Mouse (Mus musculus) forebrain, embryonic 13.5 days (tissue): Measurements from ENCODE around the gene Anapc1. TPM values are rescaled to one million over a fixed set of nuclear protein-coding genes. Genes with fewer than 3 reads are reported as not detected.
A peak's percentile ranks its signal among the peaks of the same experiment; 100 is the strongest.

Experiments used
- ATAC-seq: fragments of 200-750 bp; cut with Nextera tagmentation; 2 replicates; pipeline ENCODE4 v1.8.0; 2017
- H3K27ac ChIP-seq: fragments of 300-500 bp; sonication (generic); 2 replicates; pipeline ENCODE4 v1.5.1; 2015; ENCODE audit warnings: inconsistent platforms, mild to moderate bottlenecking, moderate library complexity
- H3K27me3 ChIP-seq: fragments of 300-500 bp; sonication (generic); 2 replicates; pipeline ENCODE4 v1.6.1; 2015; ENCODE audit warnings: mild to moderate bottlenecking, inconsistent platforms
- H3K36me3 ChIP-seq: fragments of 300-500 bp; sonication (generic); 2 replicates; pipeline ENCODE4 v1.6.1; 2015; ENCODE audit warnings: mild to moderate bottlenecking, inconsistent platforms; ENCODE audit not compliant: poor library complexity, severe bottlenecking
- H3K4me1 ChIP-seq: fragments of 300-500 bp; sonication (generic); 2 replicates; pipeline ENCODE4 v1.6.1; 2015; ENCODE audit warnings: inconsistent platforms
- H3K4me2 ChIP-seq: fragments of 300-500 bp; sonication (generic); 2 replicates; pipeline ENCODE4 v1.6.1; 2015; ENCODE audit warnings: inconsistent platforms, mild to moderate bottlenecking, moderate library complexity
- H3K4me3 ChIP-seq: fragments of 300-500 bp; sonication (generic); 2 replicates; pipeline ENCODE4 v1.5.1; 2015; ENCODE audit warnings: mild to moderate bottlenecking, inconsistent platforms
- H3K9ac ChIP-seq: fragments of 300-500 bp; sonication (generic); 2 replicates; pipeline ENCODE4 v1.6.1; 2015; ENCODE audit warnings: mild to moderate bottlenecking, inconsistent platforms
- H3K9me3 ChIP-seq: fragments of 300-500 bp; sonication (generic); replicated peaks from 2 replicates; pipeline ENCODE4 v1.6.1; 2016; ENCODE audit warnings: inconsistent platforms
- WGBS: fragments of 180-500 bp; shearing (Covaris S2); methylation state at CpG from one replicate; pipeline ENCODE4 v1.1.7; 2015; 5-methylcytosine and 5-hydroxymethylcytosine counted together
- polyA plus RNA-seq: library from polyadenylated mRNA; unstranded; fragments of >200 nt; fragmentation: Nextera tagmentation; extraction: Ambion mirVana; gene quantifications from 2 replicates; pipeline ENCODE4 v1.2.1, GENCODE M21; 2015

Gene Anapc1
- polyA plus RNA-seq, 1 experiment from 2014 or later = 57.5 TPM

GRCm38 (mm10) chr2:128601534-128601933 lies 85.7 kb downstream of the Anapc1 start:
- Histone ChIP-seq H3K4me2 (no peak overlapping the region), H3K27ac (no peak overlapping the region), H3K9me3 (0 out of 2 replicates have a peak, but pooled peaks cover under 1% of the 10 kb centered on the region), H3K27me3 (no peaks in the 10 kb centered on the region), H3K36me3 (no peaks in the 10 kb centered on the region), H3K4me1 (no peaks in the 10 kb centered on the region), H3K9ac (no peak overlapping the region), H3K4me3 (no peak overlapping the region)
- 21% methylated on average over 2 of the region's 2 CpGs for WGBS
- no peak for ATAC-seq

GRCm38 (mm10) chr2:128592301-128592700 lies 94.9 kb downstream of the Anapc1 start:
- no peak overlapping the region for H3K4me2 ChIP-seq
- H3K9me3 ChIP-seq = no peaks in the 10 kb centered on the region
- no peaks in the 10 kb centered on the region for H3K36me3 ChIP-seq
- ATAC-seq = no peak
- H3K27me3 ChIP-seq = no peaks in the 10 kb centered on the region
- no peak overlapping the region for H3K9ac ChIP-seq
- no peak overlapping the region for H3K27ac ChIP-seq
- H3K4me1 ChIP-seq = no peaks in the 10 kb centered on the region
- H3K4me3 ChIP-seq = no peak overlapping the region
- 92% methylated on average over 7 of the region's 7 CpGs for WGBS

GRCm38 (mm10) chr2:128590909-128591308 lies 96.3 kb downstream of the Anapc1 start, which contains the start of gene Spdye4c:
TSS of gene Spdye4c (plus strand) at chr2:128591209.
- Histone ChIP-seq H3K4me1 (no peaks in the 10 kb centered on the region), H3K9ac (no peak within 1 kb of the TSS), H3K4me2 (no peak within 1 kb of the TSS), H3K9me3 (no peaks in the 10 kb centered on the region), H3K4me3 (no peak within 1 kb of the TSS), H3K36me3 (no peaks in the 10 kb centered on the region), H3K27me3 (no peaks in the 10 kb centered on the region), H3K27ac (no peak within 1 kb of the TSS)
- 96% methylated on average over 3 of the region's 3 CpGs for WGBS
- ATAC-seq = no peak

- Histone ChIP-seq H3K4me1 (no peaks in the 10 kb centered on the region), H3K9ac (no peak overlapping the region), H3K4me2 (no peak overlapping the region), H3K9me3 (no peaks in the 10 kb centered on the region), H3K36me3 (no peaks in the 10 kb centered on the region), H3K27me3 (no peaks in the 10 kb centered on the region), H3K27ac (no peak overlapping the region), H3K4me3 (no peak overlapping the region)
- WGBS = 87% methylated on average over 5 of the region's 5 CpGs
- ATAC-seq = no peak
These were observed 104.3 kb downstream of the Anapc1 start for GRCm38 (mm10) chr2:128582881-128583280.

- H3K9me3 ChIP-seq = no peaks in the 10 kb centered on the region
- no peaks in the 10 kb centered on the region for H3K4me1 ChIP-seq
- no peak overlapping the region for H3K4me3 ChIP-seq
- no peaks in the 10 kb centered on the region for H3K27me3 ChIP-seq
- H3K4me2 ChIP-seq = no peak overlapping the region
- no peaks in the 10 kb centered on the region for H3K36me3 ChIP-seq
- no peak overlapping the region for H3K27ac ChIP-seq
- ATAC-seq = peak; percentile 71; the same call in 1 of the 2 replicates
- H3K9ac ChIP-seq = no peak overlapping the region
- 54% methylated on average over 16 of the region's 16 CpGs for WGBS
These were observed 114.2 kb downstream of the Anapc1 start for GRCm38 (mm10) chr2:128572726-128573624.

- no peaks in the 10 kb centered on the region for H3K9me3 ChIP-seq
- no peak for ATAC-seq
- WGBS = 83% methylated on average over 4 of the region's 4 CpGs
- H3K36me3 ChIP-seq = no peaks in the 10 kb centered on the region
- no peaks in the 10 kb centered on the region for H3K27me3 ChIP-seq
- no peak overlapping the region for H3K9ac ChIP-seq
- no peak overlapping the region for H3K27ac ChIP-seq
- H3K4me3 ChIP-seq = no peak overlapping the region
- H3K4me2 ChIP-seq = no peak overlapping the region
- H3K4me1 ChIP-seq = no peaks in the 10 kb centered on the region
These were observed 116.2 kb downstream of the Anapc1 start for GRCm38 (mm10) chr2:128571001-128571400.

- Histone ChIP-seq H3K27me3 (no peaks in the 10 kb centered on the region), H3K9me3 (no peaks in the 10 kb centered on the region), H3K36me3 (no peaks in the 10 kb centered on the region), H3K9ac (no peak overlapping the region), H3K4me3 (no peak overlapping the region), H3K4me2 (no peak overlapping the region), H3K27ac (no peak overlapping the region), H3K4me1 (no peaks in the 10 kb centered on the region)
- ATAC-seq = no peak
- 86% methylated on average over 4 of the region's 4 CpGs for WGBS
These were observed 118.7 kb downstream of the Anapc1 start for GRCm38 (mm10) chr2:128568490-128568889.

- no peaks in the 10 kb centered on the region for H3K27me3 ChIP-seq
- no peaks in the 10 kb centered on the region for H3K4me1 ChIP-seq
- WGBS = 85% methylated on average over 6 of the region's 6 CpGs
- H3K4me2 ChIP-seq = no peak overlapping the region
- H3K27ac ChIP-seq = no peak overlapping the region
- no peaks in the 10 kb centered on the region for H3K9me3 ChIP-seq
- no peak overlapping the region for H3K4me3 ChIP-seq
- H3K9ac ChIP-seq = no peak overlapping the region
- no peaks in the 10 kb centered on the region for H3K36me3 ChIP-seq
- ATAC-seq = no peak
These were observed 119.2 kb downstream of the Anapc1 start for GRCm38 (mm10) chr2:128568018-128568417.

- Histone ChIP-seq H3K27ac (no peak overlapping the region), H3K36me3 (no peaks in the 10 kb centered on the region), H3K9ac (no peak overlapping the region), H3K4me3 (no peak overlapping the region), H3K4me2 (no peak overlapping the region), H3K27me3 (no peaks in the 10 kb centered on the region), H3K9me3 (no peaks in the 10 kb centered on the region), H3K4me1 (no peaks in the 10 kb centered on the region)
- ATAC-seq = no peak
- WGBS = 73% methylated on average over 10 of the region's 10 CpGs
These were observed 120.7 kb downstream of the Anapc1 start for GRCm38 (mm10) chr2:128566304-128567147.

- H3K4me2 ChIP-seq = no peak overlapping the region
- WGBS = 62% methylated on average over 8 of the region's 8 CpGs
- H3K4me3 ChIP-seq = no peak overlapping the region
- no peaks in the 10 kb centered on the region for H3K27me3 ChIP-seq
- ATAC-seq = no peak
- H3K36me3 ChIP-seq = no peaks in the 10 kb centered on the region
- no peak overlapping the region for H3K9ac ChIP-seq
- H3K9me3 ChIP-seq = no peaks in the 10 kb centered on the region
- H3K27ac ChIP-seq = no peak overlapping the region
- no peaks in the 10 kb centered on the region for H3K4me1 ChIP-seq
These were observed 121.3 kb downstream of the Anapc1 start for GRCm38 (mm10) chr2:128565904-128566303.

- WGBS = 88% methylated on average over 3 of the region's 3 CpGs
These were observed 123.0 kb downstream of the Anapc1 start for GRCm38 (mm10) chr2:128564195-128564594.

More at GRCm38 (mm10) chr2:128564195-128564594, 123.0 kb downstream of the Anapc1 start:
- no peak overlapping the region for H3K9ac ChIP-seq
- no peaks in the 10 kb centered on the region for H3K9me3 ChIP-seq
- H3K4me2 ChIP-seq = no peak overlapping the region
- H3K4me3 ChIP-seq = no peak overlapping the region
- H3K27ac ChIP-seq = no peak overlapping the region
- no peak for ATAC-seq
- no peaks in the 10 kb centered on the region for H3K4me1 ChIP-seq
- H3K36me3 ChIP-seq = no peaks in the 10 kb centered on the region
- no peaks in the 10 kb centered on the region for H3K27me3 ChIP-seq
